Mouse (Mus musculus) stomach, postnatal 0 days (tissue): ENCODE data around the gene Csrnp2.

ENCODE experiments used
- CTCF ChIP-seq: IDR thresholded peaks from 2 replicates; pipeline ENCODE4 v1.5.1; 2016; ENCODE audit warnings: antibody characterized with exemption, low read depth, mild to moderate bottlenecking, moderate library complexity
- EP300 ChIP-seq: optimal IDR thresholded peaks from 2 replicates; pipeline ENCODE3; 2016; ENCODE audit warnings: antibody characterized with exemption

DNA sequence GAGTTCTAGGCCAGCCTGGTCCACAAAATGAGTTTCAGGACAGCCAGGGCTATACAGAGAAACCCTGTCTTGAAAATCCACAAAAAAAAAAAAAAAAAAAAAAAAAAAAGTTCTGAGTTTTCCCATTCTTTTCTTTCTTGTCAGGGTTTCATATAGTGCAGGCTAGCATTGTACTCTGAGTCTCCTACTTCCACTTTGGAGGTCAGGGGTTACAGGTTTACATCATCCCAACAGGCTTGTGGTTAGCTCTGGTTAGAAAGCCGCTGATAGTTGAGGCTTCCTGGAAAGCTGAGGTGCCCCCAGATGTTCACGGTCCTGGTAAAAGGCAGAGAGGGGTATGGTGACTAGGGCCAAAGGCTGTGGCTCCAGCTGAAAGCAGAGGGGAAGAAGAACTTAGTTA, 48.4 kb downstream of the Csrnp2 start:
- TF ChIP-seq CTCF (no peak), EP300 (no peak)
